Mouse (Mus musculus): Measurements from ENCODE around the gene Ackr4. TPM values are rescaled to one million over a fixed set of nuclear protein-coding genes. Genes with fewer than 3 reads are reported as not detected.

The Ackr4 gene
- polyA plus RNA-seq, 2 experiments = 0.11 to 0.24 TPM

GRCm38 (mm10) chr9:104140351-104140750 lies 13.6 kb upstream of the Ackr4 start:
- H3K4me3 ChIP-seq (ENCODE audit: insufficient read depth in 1 of 2, low read depth in 2 of 2, low read length in 2 of 2) = no peak overlapping the region
- H3K9ac ChIP-seq (replicated peaks) = no peak overlapping the region
- peaks cover 0 to 1% of the 10 kb centered on the region in 2 experiments; a peak in 1 of 4 replicates for H3K4me1 ChIP-seq (replicated peaks; ENCODE audit: control insufficient read depth in 2 of 2, insufficient read depth in 2 of 2, low read length in 1 of 2)
- no peak overlapping the region for H3K4me2 ChIP-seq (ENCODE audit: low read depth)
- 39% methylated on average over 6 of the region's 6 CpGs for WGBS (ENCODE audit: insufficient replicate concordance)
- no peaks in the 10 kb centered on the region for H3K36me3 ChIP-seq (replicated peaks; ENCODE audit: control insufficient read depth, insufficient read depth, low read depth)
- no peak overlapping the region for H3K27ac ChIP-seq
- no peaks in the 10 kb centered on the region for H3K9me3 ChIP-seq (ENCODE audit: control insufficient read depth, low read length)
- ATAC-seq (ENCODE audit: insufficient read depth) (no peak), DNase-seq (ENCODE audit: low read depth in 3 of 3, low spot score in 3 of 3) (no peak)
- no peaks in the 10 kb centered on the region for H3K27me3 ChIP-seq (ENCODE audit: control insufficient read depth, insufficient read depth, low read length)
- TF ChIP-seq EP300 (IDR thresholded peaks at IDR 0.05; ENCODE audit: low read depth) = no peak
- TF ChIP-seq CTCF (IDR thresholded peaks at IDR 0.05; ENCODE audit: low read depth) = no peak

GRCm38 (mm10) chr9:104130141-104130755 lies 3.5 kb upstream of the Ackr4 start:
- H3K27ac ChIP-seq = no peak overlapping the region
- no peaks in the 10 kb centered on the region for H3K9me3 ChIP-seq (ENCODE audit: control insufficient read depth, low read length)
- TF ChIP-seq EP300 (IDR thresholded peaks at IDR 0.05; ENCODE audit: low read depth) = no peak
- TF ChIP-seq CTCF (IDR thresholded peaks at IDR 0.05; ENCODE audit: low read depth) = no peak
- DNase-seq (ENCODE audit: low read depth in 3 of 3, low spot score in 3 of 3) = no peak
- no peaks in the 10 kb centered on the region for H3K27me3 ChIP-seq (ENCODE audit: control insufficient read depth, insufficient read depth, low read length)
- WGBS (ENCODE audit: insufficient replicate concordance) = 66% methylated on average over 9 of the region's 9 CpGs
- H3K36me3 ChIP-seq (replicated peaks; ENCODE audit: control insufficient read depth, insufficient read depth, low read depth) = no peaks in the 10 kb centered on the region
- no peak overlapping the region for H3K9ac ChIP-seq (replicated peaks)
- ATAC-seq (ENCODE audit: insufficient read depth) = no peak
- H3K4me3 ChIP-seq (ENCODE audit: insufficient read depth in 1 of 2, low read depth in 2 of 2, low read length in 2 of 2) = no peak overlapping the region
- H3K4me1 ChIP-seq (replicated peaks; ENCODE audit: control insufficient read depth in 2 of 2, insufficient read depth in 2 of 2, low read length in 1 of 2) = no peaks in the 10 kb centered on the region
- no peak overlapping the region for H3K4me2 ChIP-seq (ENCODE audit: low read depth)

GRCm38 (mm10) chr9:104128110-104128509 lies 1.4 kb upstream of the Ackr4 start:
- Histone ChIP-seq H3K4me2 (ENCODE audit: low read depth) (no peak overlapping the region), H3K9ac (replicated peaks) (no peak overlapping the region), H3K4me3 (ENCODE audit: insufficient read depth in 1 of 2, low read depth in 2 of 2, low read length in 2 of 2) (no peak overlapping the region), H3K36me3 (replicated peaks; ENCODE audit: control insufficient read depth, insufficient read depth, low read depth) (no peaks in the 10 kb centered on the region), H3K4me1 (replicated peaks; ENCODE audit: control insufficient read depth in 2 of 2, insufficient read depth in 2 of 2, low read length in 1 of 2) (no peaks in the 10 kb centered on the region), H3K27ac (no peak overlapping the region), H3K9me3 (ENCODE audit: control insufficient read depth, low read length) (no peaks in the 10 kb centered on the region), H3K27me3 (ENCODE audit: control insufficient read depth, insufficient read depth, low read length) (no peaks in the 10 kb centered on the region)
- DNase-seq (ENCODE audit: low read depth in 3 of 3, low spot score in 3 of 3) (no peak), ATAC-seq (ENCODE audit: insufficient read depth) (no peak)
- 57% methylated on average over 2 of the region's 2 CpGs for WGBS (ENCODE audit: insufficient replicate concordance)
- no peak for TF ChIP-seq CTCF (IDR thresholded peaks at IDR 0.05; ENCODE audit: low read depth)
- TF ChIP-seq EP300 (IDR thresholded peaks at IDR 0.05; ENCODE audit: low read depth) = no peak

- H3K4me3 ChIP-seq (ENCODE audit: insufficient read depth in 1 of 2, low read depth in 2 of 2, low read length in 2 of 2) = no peak overlapping the region
- no peak overlapping the region for H3K9ac ChIP-seq (replicated peaks)
- H3K4me2 ChIP-seq (ENCODE audit: low read depth) = no peak overlapping the region
- TF ChIP-seq EP300 (IDR thresholded peaks at IDR 0.05; ENCODE audit: low read depth) = no peak
- no peak for TF ChIP-seq CTCF (IDR thresholded peaks at IDR 0.05; ENCODE audit: low read depth)
- DNase-seq (ENCODE audit: low read depth in 3 of 3, low spot score in 3 of 3) = no peak
- no peak overlapping the region for H3K27ac ChIP-seq
- no peaks in the 10 kb centered on the region for H3K9me3 ChIP-seq (ENCODE audit: control insufficient read depth, low read length)
- no peaks in the 10 kb centered on the region for H3K36me3 ChIP-seq (replicated peaks; ENCODE audit: control insufficient read depth, insufficient read depth, low read depth)
- 52% methylated on average over 5 of the region's 5 CpGs for whole genome bisulfite sequencing (ENCODE audit: insufficient replicate concordance)
- no peaks in the 10 kb centered on the region for H3K4me1 ChIP-seq (replicated peaks; ENCODE audit: control insufficient read depth in 2 of 2, insufficient read depth in 2 of 2, low read length in 1 of 2)
- no peaks in the 10 kb centered on the region for H3K27me3 ChIP-seq (ENCODE audit: control insufficient read depth, insufficient read depth, low read length)
- ATAC-seq (ENCODE audit: insufficient read depth) = no peak
Measured at GRCm38 (mm10) chr9:104123622-104124021, 3.1 kb downstream of the Ackr4 start.

- Histone ChIP-seq H3K36me3 (replicated peaks; ENCODE audit: control insufficient read depth, insufficient read depth, low read depth) (no peaks in the 10 kb centered on the region), H3K4me1 (replicated peaks; ENCODE audit: control insufficient read depth in 2 of 2, insufficient read depth in 2 of 2, low read length in 1 of 2) (no peaks in the 10 kb centered on the region), H3K9me3 (ENCODE audit: control insufficient read depth, low read length) (no peaks in the 10 kb centered on the region), H3K27ac (no peak overlapping the region), H3K9ac (replicated peaks) (no peak overlapping the region), H3K4me3 (ENCODE audit: insufficient read depth in 1 of 2, low read depth in 2 of 2, low read length in 2 of 2) (no peak overlapping the region), H3K4me2 (ENCODE audit: low read depth) (no peak overlapping the region), H3K27me3 (ENCODE audit: control insufficient read depth, insufficient read depth, low read length) (no peaks in the 10 kb centered on the region)
- DNase-seq (ENCODE audit: low read depth in 3 of 3, low spot score in 3 of 3) (no peak), ATAC-seq (ENCODE audit: insufficient read depth) (no peak)
- 23% methylated on average over 5 of the region's 5 CpGs for WGBS (ENCODE audit: insufficient replicate concordance)
- TF ChIP-seq EP300 (IDR thresholded peaks at IDR 0.05; ENCODE audit: low read depth) (no peak), CTCF (IDR thresholded peaks at IDR 0.05; ENCODE audit: low read depth) (no peak)
Measured at GRCm38 (mm10) chr9:104123101-104123500, 3.6 kb downstream of the Ackr4 start.
